Mouse (Mus musculus): ENCODE results near the gene Foxn3.

- no peak for TF ChIP-seq POLR2A (IDR thresholded peaks at IDR 0.05; ENCODE audit: borderline replicate concordance, extremely low read depth, insufficient read depth, insufficient read length, poor library complexity, severe bottlenecking)
- no peak for TF ChIP-seq CTCF (IDR thresholded peaks at IDR 0.05; ENCODE audit: borderline replicate concordance, extremely low read depth, insufficient read depth, insufficient read length)
These were observed 226.8 kb downstream of the Foxn3 start for GRCm38 (mm10) chr12:99336349-99337170.
